Mouse (Mus musculus) myocyte (in vitro differentiated cells): ENCODE measurements around the gene Xrcc6. TPM values are rescaled to one million over a fixed set of nuclear protein-coding genes. Genes with fewer than 3 reads are reported as not detected.

Source experiments
- H3K27me3 ChIP-seq: one replicate; pipeline ENCODE4 v1.6.1; 2011; ENCODE audit not compliant: control insufficient read depth, insufficient read depth, insufficient read length
- H3K36me3 ChIP-seq: one replicate; pipeline ENCODE4 v1.6.1; 2011; ENCODE audit not compliant: control insufficient read depth, insufficient read depth
- H3K4me2 ChIP-seq: one replicate; pipeline ENCODE4 v1.6.1; 2011; ENCODE audit warnings: low read depth, control low read depth
- H3K4me3 ChIP-seq: one replicate; pipeline ENCODE4 v1.5.1; 2011; ENCODE audit warnings: mild to moderate bottlenecking, control low read depth, moderate library complexity
- H3K79me2 ChIP-seq: one replicate; pipeline ENCODE4 v1.6.1; 2011; ENCODE audit not compliant: control insufficient read depth, insufficient read depth
- H3ac ChIP-seq: one replicate; pipeline ENCODE4 v1.6.1; 2011; ENCODE audit not compliant: control insufficient read depth, insufficient read length
- CEBPB ChIP-seq: IDR thresholded peaks from 2 replicates; pipeline ENCODE4 v1.6.1; 2011; ENCODE audit warnings: mild to moderate bottlenecking, moderate library complexity; ENCODE audit not compliant: poor library complexity, insufficient read depth, severe bottlenecking
- E2F4 ChIP-seq: IDR thresholded peaks from one replicate; pipeline ENCODE4 v1.6.1; 2011; ENCODE audit warnings: mild to moderate bottlenecking, control low read depth, moderate library complexity; ENCODE audit not compliant: insufficient read depth
- MAX ChIP-seq: IDR thresholded peaks from one replicate; pipeline ENCODE4 v1.6.1; 2011; ENCODE audit warnings: low read depth, mild to moderate bottlenecking, control low read depth
- MYOD1 ChIP-seq, 3 experiments: IDR thresholded peaks; one replicate each; pipeline ENCODE4 v1.6.1; 2011; ENCODE audit warnings: control low read depth in 2 of 3, low read depth in 2 of 3, mild to moderate bottlenecking in 2 of 3, moderate library complexity in 1 of 3; ENCODE audit not compliant: insufficient read length in 2 of 3, control insufficient read depth in 1 of 3
- MYOG ChIP-seq, 3 experiments: IDR thresholded peaks; one replicate each; pipeline ENCODE4 v1.6.1; 2011; ENCODE audit warnings: control low read depth in 2 of 3, low read depth in 2 of 3, mild to moderate bottlenecking in 2 of 3; ENCODE audit not compliant: insufficient read length in 2 of 3, control insufficient read depth in 1 of 3, insufficient read depth in 1 of 3
- POLR2A ChIP-seq: IDR thresholded peaks from one replicate; pipeline ENCODE4 v1.6.1; 2011; ENCODE audit warnings: low read depth, mild to moderate bottlenecking, control low read depth, moderate library complexity; ENCODE audit not compliant: insufficient read length
- POLR2AphosphoS2 ChIP-seq: IDR thresholded peaks from one replicate; pipeline ENCODE4 v1.6.1; 2011; ENCODE audit warnings: low read depth, control low read depth; ENCODE audit not compliant: insufficient read length
- REST ChIP-seq: IDR thresholded peaks from one replicate; pipeline ENCODE4 v1.6.1; 2011; ENCODE audit warnings: mild to moderate bottlenecking, control low read depth, moderate library complexity; ENCODE audit not compliant: insufficient read depth, insufficient read length
- SRF ChIP-seq: IDR thresholded peaks from one replicate; pipeline ENCODE4 v1.6.1; 2011; ENCODE audit warnings: low read depth; ENCODE audit not compliant: control insufficient read depth, insufficient read length
- TCF12 ChIP-seq: IDR thresholded peaks from one replicate; pipeline ENCODE4 v1.6.1; 2011; ENCODE audit warnings: mild to moderate bottlenecking, control low read depth; ENCODE audit not compliant: poor library complexity, insufficient read depth, severe bottlenecking
- TCF3 ChIP-seq: IDR thresholded peaks from one replicate; pipeline ENCODE4 v1.6.1; 2011; ENCODE audit warnings: low read depth, control low read depth; ENCODE audit not compliant: insufficient read length
- USF1 ChIP-seq: IDR thresholded peaks from one replicate; pipeline ENCODE4 v1.6.1; 2011; ENCODE audit warnings: low read depth, mild to moderate bottlenecking, control low read depth, moderate library complexity
- polyA plus RNA-seq: library from polyadenylated mRNA; unstranded; fragments of >200 nt; fragmentation: generic; extraction: Trizol; gene quantifications from one replicate; pipeline ENCODE4 v1.2.1, GENCODE M21; 2012; ENCODE audit warnings: missing spikeins

The Xrcc6 gene
- polyA plus RNA-seq, 1 experiment: 46.3 TPM

DNA sequence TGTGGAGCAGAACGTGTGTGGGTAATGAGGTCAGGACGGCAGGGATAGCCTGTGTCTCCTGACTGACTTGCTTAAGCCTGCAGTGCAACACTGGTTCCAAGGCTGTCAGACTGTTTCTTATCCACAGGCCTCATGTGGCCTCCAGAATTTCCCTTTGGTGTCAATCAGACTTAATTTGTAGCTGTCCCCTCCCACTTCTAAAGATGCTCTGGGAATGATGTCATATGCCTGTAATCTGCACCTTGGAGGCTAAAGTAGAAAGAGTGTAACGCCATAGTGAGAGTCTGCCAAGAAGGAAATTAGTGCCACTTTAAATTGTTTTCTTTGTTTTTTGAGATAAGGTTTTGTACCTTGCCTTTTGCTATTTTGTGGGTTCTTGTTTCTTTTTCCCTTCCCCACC, 31.7 kb downstream of the Xrcc6 start:
- Histone ChIP-seq H3ac (no peak overlapping the region), H3K36me3 (peaks cover 30% of the 10 kb centered on the region)
- 0 out of 2 replicates have a peak, but pooled peaks have one; percentile 50 for TF ChIP-seq CEBPB
- TF ChIP-seq E2F4: no peak

DNA sequence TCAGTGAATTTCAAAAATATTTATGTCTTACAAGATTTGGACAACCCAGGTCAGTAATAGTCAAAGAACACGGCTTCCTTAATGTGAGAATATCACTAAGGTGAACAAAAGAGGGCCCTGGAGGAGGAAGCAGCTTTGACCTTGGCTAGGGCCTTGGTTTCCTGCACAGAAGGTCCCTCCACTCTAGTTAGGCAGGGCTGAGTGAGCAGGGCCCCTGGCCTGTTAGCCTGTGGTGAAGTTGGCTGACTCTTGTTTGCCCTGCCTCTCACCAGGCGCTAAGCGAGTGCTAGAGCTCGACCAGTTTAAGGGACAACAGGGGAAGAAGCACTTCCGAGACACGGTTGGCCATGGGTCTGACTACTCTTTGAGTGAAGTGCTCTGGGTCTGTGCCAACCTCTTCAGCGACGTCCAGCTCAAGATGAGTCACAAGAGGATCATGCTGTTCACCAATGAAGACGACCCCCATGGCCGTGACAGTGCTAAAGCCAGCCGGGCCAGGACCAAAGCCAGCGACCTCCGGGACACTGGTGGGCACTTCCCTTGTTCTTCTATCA, 35.0 kb downstream of the Xrcc6 start:
- Histone ChIP-seq H3K27me3 (no peaks in the 10 kb centered on the region), H3ac (no peak overlapping the region), H3K4me3 (no peak overlapping the region), H3K79me2 (no peaks in the 10 kb centered on the region), H3K36me3 (peaks cover 56% of the 10 kb centered on the region), H3K4me2 (no peak overlapping the region)
- TF ChIP-seq POLR2A (no peak), REST (no peak), USF1 (no peak), POLR2AphosphoS2 (no peak), MAX (no peak), SRF (no peak), TCF3 (no peak), MYOD1 (IDR thresholded peaks at IDR 0.05; ENCODE audit: control insufficient read depth in 1 of 3, insufficient read length in 2 of 3, low read depth in 2 of 3) (no peak), TCF12 (no peak), MYOG (IDR thresholded peaks at IDR 0.05; ENCODE audit: control insufficient read depth in 1 of 3, insufficient read depth in 1 of 3, insufficient read length in 2 of 3, low read depth in 2 of 3) (no peak), E2F4 (no peak), CEBPB (no peak)

More for the DNA sequence above, 31.7 kb downstream of the Xrcc6 start:
- Histone ChIP-seq H3K4me3 (no peak overlapping the region), H3K4me2 (no peak overlapping the region), H3K27me3 (no peaks in the 10 kb centered on the region), H3K79me2 (peaks cover 19% of the 10 kb centered on the region)

DNA sequence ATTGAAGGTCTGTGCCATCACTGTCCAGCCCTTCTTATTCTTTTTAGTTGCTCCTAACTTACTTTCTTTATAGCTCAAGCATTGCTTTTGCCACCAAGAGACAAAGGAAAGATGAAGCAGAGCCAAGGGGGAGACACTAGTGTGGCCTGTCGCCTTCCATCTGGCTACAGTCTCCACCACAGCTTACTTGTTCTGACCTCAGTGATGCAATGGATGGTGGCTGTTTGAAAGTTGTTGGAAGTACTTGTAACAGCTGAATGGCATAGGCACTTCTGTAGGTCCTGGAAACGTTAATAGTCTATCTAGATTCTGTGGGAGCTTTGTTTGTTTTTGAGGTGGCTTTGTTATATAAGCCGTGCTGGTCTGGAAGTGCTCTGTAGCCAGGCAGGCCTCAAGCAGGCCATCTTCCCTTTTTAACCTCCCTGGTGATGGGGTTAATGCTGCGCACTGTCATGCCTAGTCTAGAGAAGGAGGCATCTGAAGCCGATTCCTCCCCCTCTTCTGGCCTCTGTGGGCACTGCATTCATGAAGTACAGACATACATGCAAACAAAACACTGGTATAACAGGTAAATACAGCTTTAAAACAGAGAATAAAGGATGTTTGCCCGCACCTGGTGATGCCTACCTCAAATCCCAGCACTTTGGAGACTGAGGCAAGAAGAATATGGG, 36.5 kb downstream of the Xrcc6 start:
- Histone ChIP-seq H3K36me3 (peaks cover 68% of the 10 kb centered on the region), H3K4me3 (no peak overlapping the region), H3K27me3 (no peaks in the 10 kb centered on the region), H3K4me2 (no peak overlapping the region), H3K79me2 (no peaks in the 10 kb centered on the region), H3ac (no peak overlapping the region)
- TF ChIP-seq MAX (no peak), USF1 (no peak)

DNA sequence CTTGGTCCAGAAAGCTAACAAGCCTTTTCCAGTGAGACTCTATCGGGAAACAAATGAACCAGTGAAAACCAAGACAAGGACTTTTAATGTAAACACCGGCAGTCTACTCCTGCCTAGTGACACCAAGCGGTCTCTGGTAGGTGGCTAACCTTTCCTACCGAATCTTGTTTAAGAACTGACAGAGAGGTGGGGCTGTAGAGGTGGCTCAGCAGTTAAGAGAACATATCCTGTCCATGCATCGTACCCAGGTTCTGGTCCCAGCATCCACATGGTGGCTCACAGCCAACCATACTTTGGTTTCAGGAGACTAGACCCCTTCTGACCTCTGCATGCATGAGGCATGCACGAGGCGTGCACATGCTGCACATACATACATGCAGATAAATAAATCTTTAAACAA, 39.6 kb downstream of the Xrcc6 start:
- H3K79me2 ChIP-seq: no peaks in the 10 kb centered on the region

DNA sequence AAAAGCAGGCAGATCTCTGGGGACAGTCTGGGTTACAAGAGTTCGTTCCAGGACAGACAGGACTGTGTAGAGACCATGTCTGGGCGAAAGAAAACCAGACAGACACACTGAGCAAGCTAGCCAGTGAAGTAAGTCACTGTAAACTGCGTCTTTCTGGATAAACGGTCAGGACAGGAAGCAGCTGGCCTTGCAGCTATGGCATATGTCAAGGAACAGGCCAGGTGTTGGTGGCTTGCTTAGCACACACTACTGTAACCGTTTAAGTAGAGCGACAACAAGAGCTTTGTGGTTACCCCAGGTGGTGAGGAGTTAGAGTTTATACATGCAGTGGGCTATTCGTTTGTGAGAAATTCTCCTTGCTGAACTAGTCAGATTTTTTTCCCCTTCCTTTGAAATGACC, 40.1 kb downstream of the Xrcc6 start:
- H3K79me2 ChIP-seq: no peaks in the 10 kb centered on the region
- no peaks in the 10 kb centered on the region for H3K27me3 ChIP-seq
- no peak overlapping the region for H3K4me3 ChIP-seq
- TF ChIP-seq E2F4 (no peak), POLR2AphosphoS2 (no peak), TCF3 (no peak), MAX (no peak), CEBPB (no peak), SRF (no peak), TCF12 (no peak), REST (no peak), USF1 (no peak), POLR2A (no peak), MYOD1 (IDR thresholded peaks at IDR 0.05; ENCODE audit: control insufficient read depth in 1 of 3, insufficient read length in 2 of 3, low read depth in 2 of 3) (peak in 1 of 3 experiments; percentile 8), MYOG (IDR thresholded peaks at IDR 0.05; ENCODE audit: control insufficient read depth in 1 of 3, insufficient read depth in 1 of 3, insufficient read length in 2 of 3, low read depth in 2 of 3) (peak in 1 of 3 experiments; percentile 9)
- peaks cover 77% of the 10 kb centered on the region for H3K36me3 ChIP-seq
- H3ac ChIP-seq: no peak overlapping the region
- no peak overlapping the region for H3K4me2 ChIP-seq

More for the DNA sequence above, 39.6 kb downstream of the Xrcc6 start:
- Histone ChIP-seq H3ac (no peak overlapping the region), H3K36me3 (peaks cover 79% of the 10 kb centered on the region), H3K4me3 (no peak overlapping the region), H3K4me2 (no peak overlapping the region), H3K27me3 (no peaks in the 10 kb centered on the region)
- TF ChIP-seq POLR2A: no peak
- no peak for TF ChIP-seq E2F4
- no peak for TF ChIP-seq SRF
- no peak for TF ChIP-seq USF1
- no peak for TF ChIP-seq MYOG (IDR thresholded peaks at IDR 0.05; ENCODE audit: control insufficient read depth in 1 of 3, insufficient read depth in 1 of 3, insufficient read length in 2 of 3, low read depth in 2 of 3)
- no peak for TF ChIP-seq TCF3
- no peak for TF ChIP-seq CEBPB
- TF ChIP-seq MAX: no peak
- TF ChIP-seq MYOD1 (IDR thresholded peaks at IDR 0.05; ENCODE audit: control insufficient read depth in 1 of 3, insufficient read length in 2 of 3, low read depth in 2 of 3): no peak
- TF ChIP-seq REST: no peak
- no peak for TF ChIP-seq TCF12
- TF ChIP-seq POLR2AphosphoS2: no peak
